Mouse (Mus musculus) heart, embryonic 13.5 days (tissue): ENCODE measurements at regions not wholly inside any gene's neighbourhood (a gene's known extent, or its start where the extent isn't known, plus 50 kb on each side); places are given as distances from the start of the nearest gene placed in this dataset.

Experiments
- ATAC-seq: fragments of 200-750 bp; cut with Nextera tagmentation; 2 replicates; pipeline ENCODE4 v1.8.0; 2017; ENCODE audit warnings: moderate TSS enrichment; ENCODE audit not compliant: insufficient number of reproducible peaks, low FRiP score, low TSS enrichment; ENCODE audit errors: extremely low read depth
- H3K27ac ChIP-seq: fragments of 300-500 bp; sonication (generic); replicated peaks from 2 replicates; pipeline ENCODE4 v1.5.1; 2015; ENCODE audit warnings: moderate library complexity, mild to moderate bottlenecking, inconsistent platforms
- H3K27me3 ChIP-seq: fragments of 300-500 bp; sonication (generic); replicated peaks from 2 replicates; pipeline ENCODE4 v1.6.1; 2015; ENCODE audit warnings: mild to moderate bottlenecking, inconsistent platforms
- H3K36me3 ChIP-seq: fragments of 300-500 bp; sonication (generic); 2 replicates; pipeline ENCODE4 v1.6.1; 2015; ENCODE audit warnings: mild to moderate bottlenecking, inconsistent platforms
- H3K4me1 ChIP-seq: fragments of 300-500 bp; sonication (generic); 2 replicates; pipeline ENCODE4 v1.6.1; 2015; ENCODE audit warnings: inconsistent platforms
- H3K4me2 ChIP-seq: fragments of 300-500 bp; sonication (generic); 2 replicates; pipeline ENCODE4 v1.6.1; 2015; ENCODE audit warnings: inconsistent platforms, mild to moderate bottlenecking, moderate library complexity
- H3K4me3 ChIP-seq: fragments of 300-500 bp; sonication (generic); 2 replicates; pipeline ENCODE4 v1.5.1; 2015; ENCODE audit warnings: moderate library complexity, mild to moderate bottlenecking, inconsistent platforms
- H3K9ac ChIP-seq: fragments of 300-500 bp; sonication (generic); 2 replicates; pipeline ENCODE4 v1.6.1; 2015; ENCODE audit warnings: inconsistent platforms, mild to moderate bottlenecking, moderate library complexity
- H3K9me3 ChIP-seq: fragments of 300-500 bp; sonication (generic); 2 replicates; pipeline ENCODE4 v1.6.1; 2016; ENCODE audit warnings: inconsistent platforms
- WGBS: fragments of 180-500 bp; shearing (Covaris S2); methylation state at CpG from one replicate; pipeline ENCODE4 v1.1.7; 2015; ENCODE audit warnings: mixed read lengths; 5-methylcytosine and 5-hydroxymethylcytosine counted together

- H3K9me3 ChIP-seq: no peaks in the 10 kb centered on the region
- no peak overlapping the region for H3K9ac ChIP-seq
- H3K4me3 ChIP-seq: no peak overlapping the region
- ATAC-seq: no peak
- no peak overlapping the region for H3K4me2 ChIP-seq
- no peaks in the 10 kb centered on the region for H3K27me3 ChIP-seq
- WGBS: 49% methylated on average over 2 of the region's 2 CpGs
- H3K27ac ChIP-seq: no peak overlapping the region
- H3K4me1 ChIP-seq: peaks cover 36% of the 10 kb centered on the region
- no peaks in the 10 kb centered on the region for H3K36me3 ChIP-seq
Observed at GRCm38 (mm10) chr14:24833211-24833610, 346.3 kb downstream of the Rps24 start.

- Histone ChIP-seq H3K4me2 (no peak overlapping the region), H3K4me1 (peaks cover 7% of the 10 kb centered on the region), H3K27me3 (no peaks in the 10 kb centered on the region), H3K4me3 (no peak overlapping the region), H3K27ac (no peak overlapping the region), H3K9me3 (no peaks in the 10 kb centered on the region), H3K9ac (no peak overlapping the region), H3K36me3 (no peaks in the 10 kb centered on the region)
- ATAC-seq: no peak
- 71% methylated on average over 4 of the region's 4 CpGs for WGBS
Observed at GRCm38 (mm10) chr14:24838219-24838618, 351.3 kb downstream of the Rps24 start.

GRCm38 (mm10) chr14:24839056-24839455 is 352.1 kb downstream of the Rps24 start:
- H3K4me3 ChIP-seq: no peak overlapping the region
- no peak overlapping the region for H3K4me2 ChIP-seq
- no peaks in the 10 kb centered on the region for H3K9me3 ChIP-seq
- H3K4me1 ChIP-seq: no peaks in the 10 kb centered on the region
- no peaks in the 10 kb centered on the region for H3K36me3 ChIP-seq
- no peak overlapping the region for H3K27ac ChIP-seq
- WGBS: 73% methylated on average over 4 of the region's 4 CpGs
- no peak for ATAC-seq
- H3K9ac ChIP-seq: no peak overlapping the region
- no peaks in the 10 kb centered on the region for H3K27me3 ChIP-seq

GRCm38 (mm10) chr14:24841715-24842496 is 355.0 kb downstream of the Rps24 start:
- Histone ChIP-seq H3K4me3 (no peak overlapping the region), H3K4me1 (no peaks in the 10 kb centered on the region), H3K9me3 (no peaks in the 10 kb centered on the region), H3K36me3 (no peaks in the 10 kb centered on the region), H3K27ac (no peak overlapping the region), H3K4me2 (no peak overlapping the region), H3K9ac (no peak overlapping the region), H3K27me3 (no peaks in the 10 kb centered on the region)
- ATAC-seq: no peak
- WGBS: 62% methylated on average over 17 of the region's 17 CpGs

GRCm38 (mm10) chr14:24843626-24844025 is 356.7 kb downstream of the Rps24 start:
- 55% methylated on average over 4 of the region's 4 CpGs for WGBS
- Histone ChIP-seq H3K36me3 (no peaks in the 10 kb centered on the region), H3K9ac (no peak overlapping the region), H3K27me3 (no peaks in the 10 kb centered on the region), H3K4me2 (no peak overlapping the region), H3K9me3 (no peaks in the 10 kb centered on the region), H3K27ac (no peak overlapping the region), H3K4me3 (no peak overlapping the region), H3K4me1 (no peaks in the 10 kb centered on the region)
- no peak for ATAC-seq

- H3K9me3 ChIP-seq: no peaks in the 10 kb centered on the region
- H3K4me1 ChIP-seq: peaks cover 13% of the 10 kb centered on the region
- H3K9ac ChIP-seq: no peak overlapping the region
- no peak overlapping the region for H3K27ac ChIP-seq
- no peak overlapping the region for H3K4me3 ChIP-seq
- no peaks in the 10 kb centered on the region for H3K27me3 ChIP-seq
- no peak for ATAC-seq
- H3K36me3 ChIP-seq: no peaks in the 10 kb centered on the region
- WGBS: 17% methylated on average over 1 of the region's 1 CpGs
- H3K4me2 ChIP-seq: no peak overlapping the region
Observed at GRCm38 (mm10) chr14:24850491-24850890, 363.6 kb downstream of the Rps24 start.

- H3K4me3 ChIP-seq: no peak overlapping the region
- H3K9ac ChIP-seq: no peak overlapping the region
- no peak overlapping the region for H3K4me2 ChIP-seq
- H3K4me1 ChIP-seq: peaks cover 13% of the 10 kb centered on the region
- no peaks in the 10 kb centered on the region for H3K9me3 ChIP-seq
- no peak for ATAC-seq
- H3K36me3 ChIP-seq: no peaks in the 10 kb centered on the region
- no peaks in the 10 kb centered on the region for H3K27me3 ChIP-seq
- H3K27ac ChIP-seq: no peak overlapping the region
- WGBS: 37% methylated on average over 4 of the region's 4 CpGs
Observed at GRCm38 (mm10) chr14:24854459-24854858, 367.5 kb downstream of the Rps24 start.

- H3K4me1 ChIP-seq: peaks cover 49% of the 10 kb centered on the region
- no peaks in the 10 kb centered on the region for H3K9me3 ChIP-seq
- H3K9ac ChIP-seq: no peak overlapping the region
- 66% methylated on average over 8 of the region's 8 CpGs for WGBS
- H3K4me3 ChIP-seq: no peak overlapping the region
- no peaks in the 10 kb centered on the region for H3K36me3 ChIP-seq
- no peaks in the 10 kb centered on the region for H3K27me3 ChIP-seq
- no peak for ATAC-seq
- H3K4me2 ChIP-seq: no peak overlapping the region
- peak overlapping the region; percentile 28; the same call in 1 of the 2 replicates for H3K27ac ChIP-seq
Observed at GRCm38 (mm10) chr14:24862171-24862570, 375.2 kb downstream of the Rps24 start.

GRCm38 (mm10) chr14:24862661-24863060 is 375.7 kb downstream of the Rps24 start:
- no peak for ATAC-seq
- Histone ChIP-seq H3K27me3 (no peaks in the 10 kb centered on the region), H3K4me1 (peaks cover 50% of the 10 kb centered on the region), H3K4me2 (no peak overlapping the region), H3K36me3 (no peaks in the 10 kb centered on the region), H3K4me3 (no peak overlapping the region), H3K27ac (peak overlapping the region; percentile 28; the same call in 1 of the 2 replicates), H3K9ac (no peak overlapping the region), H3K9me3 (no peaks in the 10 kb centered on the region)
- WGBS: 83% methylated on average over 7 of the region's 7 CpGs

GRCm38 (mm10) chr14:24863116-24863515 is 376.2 kb downstream of the Rps24 start:
- Histone ChIP-seq H3K27me3 (no peaks in the 10 kb centered on the region), H3K4me3 (no peak overlapping the region), H3K9me3 (no peaks in the 10 kb centered on the region), H3K9ac (no peak overlapping the region), H3K4me1 (peaks cover 50% of the 10 kb centered on the region), H3K36me3 (no peaks in the 10 kb centered on the region), H3K27ac (no peak overlapping the region), H3K4me2 (no peak overlapping the region)
- 56% methylated on average over 8 of the region's 8 CpGs for WGBS
- no peak for ATAC-seq

- 0 out of 2 replicates have a peak overlapping the region, but pooled peaks have one; percentile 4 for H3K9ac ChIP-seq
- 52% methylated on average over 6 of the region's 6 CpGs for WGBS
Observed at GRCm38 (mm10) chr14:24865579-24866230, 378.8 kb downstream of the Rps24 start.

GRCm38 (mm10) chr14:24867816-24868215 is 380.9 kb downstream of the Rps24 start:
- Histone ChIP-seq H3K9ac (no peak overlapping the region), H3K4me2 (no peak overlapping the region), H3K4me1 (peaks cover 53% of the 10 kb centered on the region), H3K4me3 (no peak overlapping the region), H3K36me3 (no peaks in the 10 kb centered on the region), H3K9me3 (no peaks in the 10 kb centered on the region), H3K27ac (no peak overlapping the region), H3K27me3 (no peaks in the 10 kb centered on the region)
- ATAC-seq: no peak
- WGBS: 82% methylated on average over 6 of the region's 6 CpGs

More at GRCm38 (mm10) chr14:24865579-24866230, 378.8 kb downstream of the Rps24 start:
- H3K9me3 ChIP-seq: no peaks in the 10 kb centered on the region
- H3K27ac ChIP-seq: peak overlapping the region; percentile 77
- no peaks in the 10 kb centered on the region for H3K36me3 ChIP-seq
- 0 out of 2 replicates have a peak, but pooled peaks have one; percentile 23 for ATAC-seq
- H3K27me3 ChIP-seq: no peaks in the 10 kb centered on the region
- H3K4me2 ChIP-seq: no peak overlapping the region
- no peak overlapping the region for H3K4me3 ChIP-seq
- H3K4me1 ChIP-seq: peaks cover 47% of the 10 kb centered on the region
